Mouse (Mus musculus): Measurements from ENCODE around the gene Bhlhe40. TPM values are rescaled to one million over a fixed set of nuclear protein-coding genes. Genes with fewer than 3 reads are reported as not detected.

The Bhlhe40 gene
- polyA plus RNA-seq, 1 experiment from 2014 or later, result 23.8 TPM

DNA sequence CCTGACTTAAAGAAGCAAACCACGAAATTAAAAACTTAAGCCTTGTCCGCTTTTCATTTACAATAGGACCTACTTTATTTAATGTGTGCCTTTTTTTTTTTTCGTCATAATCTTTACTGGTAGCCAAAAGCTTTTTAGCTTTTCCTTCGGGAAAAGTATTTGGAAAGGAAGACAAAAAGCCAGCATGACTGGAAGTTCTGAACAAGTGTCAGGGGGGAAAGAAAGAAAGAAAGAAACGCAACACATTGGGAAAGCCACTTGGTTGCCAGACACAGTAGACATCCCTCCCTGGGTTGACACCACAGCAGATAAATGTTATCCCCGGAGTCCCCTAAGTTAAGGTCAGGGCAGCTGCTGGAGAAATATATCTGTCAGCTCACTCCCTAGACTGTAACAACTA, 1.5 kb downstream of the Bhlhe40 start:
- Histone ChIP-seq H3K9ac (ENCODE audit: low read depth, low read length) (peak overlapping the region; percentile 71; the same call in 1 of the 2 replicates), H3K4me2 (ENCODE audit: low read length) (peak overlapping the region; percentile 96), H3K9me3 (replicated peaks; ENCODE audit: low read length) (no peaks in the 10 kb centered on the region), H3K36me3 (ENCODE audit: insufficient read depth, low read length) (peaks cover 15% of the 10 kb centered on the region; the same call in 1 of the 2 replicates), H3K4me1 (replicated peaks; ENCODE audit: insufficient read depth, low read length) (peaks cover 22% of the 10 kb centered on the region), H3K4me3 (replicated peaks; ENCODE audit: low read depth, low read length) (peak overlapping the region; percentile 56), H3K27me3 (ENCODE audit: insufficient read depth, low read length) (no peaks in the 10 kb centered on the region), H3K27ac (no peak overlapping the region)
- no peak for TF ChIP-seq CTCF (IDR thresholded peaks at IDR 0.05; ENCODE audit: low read depth)
- ATAC-seq (replicated peaks; ENCODE audit: low FRiP score, low read depth) (no peak), DNase-seq (ENCODE audit: low spot score) (no peak)
- 43% methylated on average over 6 of the region's 6 CpGs for WGBS

DNA sequence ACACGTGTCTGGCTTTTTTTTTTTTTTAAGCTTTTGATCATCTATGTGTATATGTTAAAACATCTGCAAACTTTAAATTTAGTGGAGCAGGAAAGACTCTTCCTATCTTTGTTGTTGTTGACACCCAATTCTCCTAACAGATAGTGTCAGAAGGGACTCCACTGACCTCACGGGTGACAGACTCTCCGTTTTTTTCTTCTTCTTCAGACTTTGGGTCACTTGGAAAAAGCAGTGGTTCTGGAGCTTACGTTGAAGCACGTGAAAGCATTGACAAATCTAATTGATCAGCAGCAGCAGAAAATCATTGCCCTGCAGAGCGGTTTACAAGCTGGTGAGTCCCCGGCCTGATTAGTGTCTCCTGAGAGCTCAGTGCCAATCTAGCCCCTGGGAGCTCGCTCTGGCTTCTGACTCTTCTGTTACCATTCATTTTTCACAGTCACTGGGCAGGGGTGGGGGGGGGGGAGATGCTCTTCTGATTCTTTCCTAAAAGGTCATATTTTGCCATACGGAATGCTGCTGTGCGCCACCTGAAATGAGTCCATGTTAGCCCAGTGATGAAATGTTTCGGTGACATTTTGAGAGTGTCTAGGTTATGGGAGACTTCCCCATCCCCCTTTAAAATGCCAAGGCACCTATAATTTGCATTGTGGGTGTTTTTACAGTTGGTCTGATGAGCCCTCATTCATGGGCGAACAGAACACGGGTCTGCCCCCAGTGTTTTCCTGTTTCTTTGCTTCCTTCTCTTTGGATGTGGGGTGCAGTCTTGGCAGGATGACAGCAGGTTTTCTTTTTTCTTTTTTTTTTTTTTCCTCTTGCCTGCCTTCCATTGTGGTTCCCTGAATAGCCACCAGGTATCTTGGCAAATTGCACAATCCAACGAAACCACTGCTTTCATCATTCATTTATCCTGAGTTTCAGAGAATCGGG, 2.1 kb downstream of the Bhlhe40 start:
- DNase-seq (ENCODE audit: low spot score), result no peak
- H3K4me2 ChIP-seq (ENCODE audit: low read length), result peak overlapping the region; percentile 96

DNA sequence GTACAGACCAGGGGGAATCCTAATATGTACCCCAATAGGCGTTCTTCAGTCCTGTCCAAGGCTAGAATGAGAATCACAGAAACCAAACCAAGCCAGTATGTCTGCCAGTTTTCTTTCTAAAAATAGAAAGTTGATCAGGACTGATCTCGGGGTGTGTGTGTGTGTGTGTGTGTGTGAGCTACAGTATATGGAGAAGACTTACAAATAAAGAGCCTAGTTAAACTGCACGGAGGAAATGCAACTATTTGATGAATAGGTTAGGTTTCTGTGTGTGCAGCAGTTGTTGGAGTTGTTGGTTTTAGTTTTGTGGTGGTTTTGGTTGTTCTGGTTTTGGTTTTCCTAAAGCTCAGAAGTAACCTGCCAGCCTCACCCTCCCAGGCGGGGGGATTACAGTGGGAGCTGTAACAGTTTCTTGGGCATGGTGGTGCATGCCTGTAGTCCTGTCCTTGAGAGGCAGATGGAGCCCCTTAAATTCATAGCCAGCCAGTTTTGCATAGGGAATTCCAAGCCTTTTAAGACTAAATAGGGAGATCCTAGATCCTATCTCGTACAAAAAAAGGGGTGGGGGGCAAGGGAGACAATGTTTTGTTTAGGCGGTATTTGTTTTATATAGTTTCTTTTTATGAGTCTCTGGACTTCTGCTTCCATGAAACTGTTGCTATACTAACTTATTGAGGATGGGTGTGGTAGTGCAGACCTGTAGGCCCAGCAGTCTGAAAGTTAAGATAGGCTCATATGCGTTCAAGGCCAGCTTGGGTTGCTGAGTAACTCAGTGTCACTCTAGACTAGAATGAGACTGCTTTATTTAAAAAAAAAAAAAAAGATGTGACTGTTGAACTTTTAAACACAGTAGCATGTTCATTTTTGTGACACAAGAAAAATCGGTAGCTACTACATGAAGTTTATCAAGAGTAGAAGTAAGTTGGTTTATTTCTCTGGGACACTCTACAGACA, 3.1 kb downstream of the Bhlhe40 start:
- H3K9ac ChIP-seq (ENCODE audit: low read depth, low read length), result 0 out of 2 replicates have a peak overlapping the region, but pooled peaks have one; percentile 3
- peak overlapping the region; percentile 9; the same call in 1 of the 2 replicates for H3K4me3 ChIP-seq (replicated peaks; ENCODE audit: low read depth, low read length)
- TF ChIP-seq CTCF (IDR thresholded peaks at IDR 0.05; ENCODE audit: low read depth), result no peak
- H3K27me3 ChIP-seq (ENCODE audit: insufficient read depth, low read length), result no peaks in the 10 kb centered on the region
- H3K27ac ChIP-seq, result no peak overlapping the region
- no peaks in the 10 kb centered on the region for H3K9me3 ChIP-seq (replicated peaks; ENCODE audit: low read length)
- ATAC-seq (replicated peaks; ENCODE audit: low FRiP score, low read depth), result no peak
- WGBS, result 79% methylated on average over 8 of the region's 8 CpGs
- peak overlapping the region; percentile 96 for H3K4me2 ChIP-seq (ENCODE audit: low read length)
- no peak for DNase-seq (ENCODE audit: low spot score)
- H3K4me1 ChIP-seq (replicated peaks; ENCODE audit: insufficient read depth, low read length), result peaks cover 15% of the 10 kb centered on the region
- peaks cover 15% of the 10 kb centered on the region; the same call in 1 of the 2 replicates for H3K36me3 ChIP-seq (ENCODE audit: insufficient read depth, low read length)

More for the DNA sequence above, 2.1 kb downstream of the Bhlhe40 start:
- Histone ChIP-seq H3K4me3 (replicated peaks; ENCODE audit: low read depth, low read length) (peak overlapping the region; percentile 56), H3K9me3 (replicated peaks; ENCODE audit: low read length) (no peaks in the 10 kb centered on the region), H3K27ac (no peak overlapping the region), H3K27me3 (ENCODE audit: insufficient read depth, low read length) (no peaks in the 10 kb centered on the region), H3K4me1 (replicated peaks; ENCODE audit: insufficient read depth, low read length) (peaks cover 22% of the 10 kb centered on the region), H3K9ac (ENCODE audit: low read depth, low read length) (peak overlapping the region; percentile 71; the same call in 1 of the 2 replicates), H3K36me3 (ENCODE audit: insufficient read depth, low read length) (peaks cover 15% of the 10 kb centered on the region; the same call in 1 of the 2 replicates)
- WGBS, result 68% methylated on average over 15 of the region's 15 CpGs
- no peak for ATAC-seq (replicated peaks; ENCODE audit: low FRiP score, low read depth)
- TF ChIP-seq CTCF (IDR thresholded peaks at IDR 0.05; ENCODE audit: low read depth), result no peak

DNA sequence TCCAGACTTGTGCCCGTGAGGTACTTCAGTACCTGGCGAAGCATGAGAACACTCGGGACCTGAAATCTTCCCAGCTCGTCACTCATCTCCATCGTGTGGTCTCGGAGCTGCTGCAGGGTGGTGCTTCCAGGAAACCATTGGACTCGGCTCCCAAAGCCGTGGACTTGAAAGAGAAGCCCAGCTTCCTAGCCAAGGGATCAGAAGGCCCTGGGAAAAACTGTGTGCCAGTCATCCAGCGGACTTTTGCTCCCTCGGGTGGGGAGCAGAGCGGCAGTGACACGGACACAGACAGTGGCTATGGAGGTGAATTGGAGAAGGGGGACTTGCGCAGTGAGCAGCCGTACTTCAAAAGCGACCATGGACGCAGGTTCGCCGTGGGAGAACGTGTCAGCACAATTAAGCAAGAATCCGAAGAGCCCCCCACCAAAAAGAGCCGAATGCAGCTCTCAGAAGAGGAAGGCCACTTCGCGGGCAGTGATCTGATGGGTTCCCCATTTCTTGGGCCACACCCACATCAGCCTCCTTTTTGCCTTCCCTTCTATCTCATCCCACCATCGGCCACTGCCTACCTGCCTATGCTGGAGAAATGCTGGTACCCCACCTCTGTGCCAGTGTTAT, 4.2 kb downstream of the Bhlhe40 start:
- no peak for ATAC-seq (replicated peaks; ENCODE audit: low FRiP score, low read depth)
- no peak overlapping the region for H3K9ac ChIP-seq (ENCODE audit: low read depth, low read length)
- H3K27ac ChIP-seq, result no peak overlapping the region
- no peaks in the 10 kb centered on the region for H3K9me3 ChIP-seq (replicated peaks; ENCODE audit: low read length)
- 84% methylated on average over 24 of the region's 24 CpGs for WGBS
- no peak overlapping the region for H3K4me2 ChIP-seq (ENCODE audit: low read length)
- no peaks in the 10 kb centered on the region for H3K27me3 ChIP-seq (ENCODE audit: insufficient read depth, low read length)
- H3K4me3 ChIP-seq (replicated peaks; ENCODE audit: low read depth, low read length), result no peak overlapping the region
- no peak for TF ChIP-seq CTCF (IDR thresholded peaks at IDR 0.05; ENCODE audit: low read depth)
- DNase-seq (ENCODE audit: low spot score), result no peak
- peaks cover 15% of the 10 kb centered on the region; the same call in 1 of the 2 replicates for H3K36me3 ChIP-seq (ENCODE audit: insufficient read depth, low read length)
- H3K4me1 ChIP-seq (replicated peaks; ENCODE audit: insufficient read depth, low read length), result peaks cover 12% of the 10 kb centered on the region; the same call in 1 of the 2 replicates

DNA sequence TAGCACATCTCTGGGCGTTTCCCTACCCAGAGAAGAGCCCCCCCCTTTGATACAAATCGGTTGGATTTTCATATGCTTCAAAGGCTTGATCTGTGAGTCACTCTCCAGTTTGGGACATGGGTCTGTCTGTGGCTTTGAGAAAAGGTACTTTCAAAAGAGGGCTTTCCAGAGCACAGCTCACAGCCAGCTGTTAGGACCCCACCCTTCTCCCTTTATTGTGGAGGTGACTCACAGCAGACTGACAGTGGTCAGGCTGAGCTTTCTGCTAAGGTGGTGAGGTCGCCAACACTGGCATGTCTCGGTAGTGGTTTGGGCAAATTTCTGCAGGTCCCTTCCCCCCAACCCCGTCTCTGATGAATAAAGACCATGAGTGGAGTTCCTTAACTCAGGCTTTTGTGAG, 5.2 kb downstream of the Bhlhe40 start:
- peaks cover 12% of the 10 kb centered on the region; the same call in 1 of the 2 replicates for H3K4me1 ChIP-seq (replicated peaks; ENCODE audit: insufficient read depth, low read length)
- H3K36me3 ChIP-seq (ENCODE audit: insufficient read depth, low read length), result peaks cover 15% of the 10 kb centered on the region; the same call in 1 of the 2 replicates
- H3K4me2 ChIP-seq (ENCODE audit: low read length), result no peak overlapping the region
- H3K27me3 ChIP-seq (ENCODE audit: insufficient read depth, low read length), result no peaks in the 10 kb centered on the region
- H3K9ac ChIP-seq (ENCODE audit: low read depth, low read length), result no peak overlapping the region
- no peak overlapping the region for H3K4me3 ChIP-seq (replicated peaks; ENCODE audit: low read depth, low read length)
- TF ChIP-seq CTCF (IDR thresholded peaks at IDR 0.05; ENCODE audit: low read depth), result no peak
- no peak overlapping the region for H3K27ac ChIP-seq
- WGBS, result 80% methylated on average over 5 of the region's 5 CpGs
- DNase-seq (ENCODE audit: low spot score), result no peak
- no peaks in the 10 kb centered on the region for H3K9me3 ChIP-seq (replicated peaks; ENCODE audit: low read length)
- no peak for ATAC-seq (replicated peaks; ENCODE audit: low FRiP score, low read depth)

Data from kidney, postnatal 0 days (tissue).